Comparison of ENCODE assay signal across 26 mouse cellular contexts in genomic region chr14:123587412-123587811, GRCm38 (mm10). TPM values are rescaled to one million over a fixed set of nuclear protein-coding genes. Genes with fewer than 3 reads are reported as not detected.
DNase-seq lines count a peak whose midpoint lies in the region; ATAC-seq and TF ChIP-seq lines count a peak whose summit lies in the region.
"Had no signal": no experiment of that assay in that cellular context is flagged by ENCODE, and none has a peak within 500 bp of the region (broad histone marks: within the 10 kb centered on the region; RNA-seq: fewer than 3 reads in every experiment).

No protein-coding gene starts in this region.

- H3K4me1 ChIP-seq in ES-Bruce4 (ENCODE audit: control insufficient read depth, insufficient read depth, low read length) (no peaks in the 10 kb centered on the region), ES-E14 (ENCODE audit: control insufficient read depth in 2 of 2, insufficient read depth in 2 of 2, low read length in 2 of 2, poor library complexity in 1 of 2) (peaks cover 0 to 5% of the 10 kb centered on the region in 2 experiments; a peak in 1 of 4 replicates)
- no peaks in the 10 kb centered on the region for H3K4me1 ChIP-seq in midbrain, embryonic 14.5 days (ENCODE audit: control insufficient read depth, insufficient read depth, low read length)
- H3K4me1 ChIP-seq: embryonic facial prominence, embryonic 13.5 days; embryonic facial prominence, embryonic 15.5 days; forebrain, embryonic 15.5 days had no signal

- peak; percentile 26 for DNase-seq in ES-E14 (ENCODE audit: low read depth, low spot score)
- DNase-seq in ZHBTc4 (ENCODE audit: low read depth, low spot score): peak; percentile 74
- DNase-seq in midbrain, embryonic 14.5 days: no peak
- DNase-seq: adrenal gland, adult 2 months; adrenal gland, postnatal 10 days; adrenal gland, postnatal 25 days; B cell, adult 2 months; cerebellum, adult 11 months; cerebellum, adult 18-20 months; cerebellum, adult 8-10 months; cerebellum, adult 9-11 months; cerebellum, postnatal 14 days; cerebellum, postnatal 36 days; embryo, embryonic 11 days; forebrain, postnatal 0 days had no signal

- no peaks in the 10 kb centered on the region for H3K27me3 ChIP-seq in ES-Bruce4 (ENCODE audit: control insufficient read depth, insufficient read depth, low read length, poor library complexity, severe bottlenecking)
- H3K27me3 ChIP-seq in midbrain, embryonic 14.5 days (ENCODE audit: control insufficient read depth, insufficient read depth, low read length): no peaks in the 10 kb centered on the region
- H3K27me3 ChIP-seq: CH12.LX; embryonic facial prominence, embryonic 13.5 days; embryonic facial prominence, embryonic 15.5 days; forebrain, embryonic 13.5 days; forebrain, embryonic 15.5 days had no signal

- ATAC-seq in midbrain, embryonic 14.5 days (ENCODE audit: low FRiP score, low TSS enrichment): no peak
- no peak for ATAC-seq in erythroid progenitor cell, adult 5-6 weeks (replicated peaks; ENCODE audit: low FRiP score, poor library complexity, severe bottlenecking)
- ATAC-seq: CD4-positive, CD25-positive, alpha-beta regulatory T cell, adult 4 months; forebrain, embryonic 13.5 days; forebrain, embryonic 15.5 days; forebrain, postnatal 0 days had no signal

- in situ Hi-C loops in ES-E14 (cut with MboI; ENCODE audit: low sequenced_read_pairs in 2 of 2, unreplicated experiment in 2 of 2): no loop called here

- H3K36me3 ChIP-seq in ES-Bruce4 (ENCODE audit: control insufficient read depth, insufficient read depth, low read length, poor library complexity, severe bottlenecking): no peaks in the 10 kb centered on the region
- no peaks in the 10 kb centered on the region for H3K36me3 ChIP-seq in ES-E14 (ENCODE audit: control insufficient read depth, insufficient read depth, low read length, poor library complexity, severe bottlenecking)
- H3K36me3 ChIP-seq in midbrain, embryonic 14.5 days (ENCODE audit: control insufficient read depth, insufficient read depth, low read length): no peaks in the 10 kb centered on the region
- H3K36me3 ChIP-seq: embryonic facial prominence, embryonic 13.5 days; embryonic facial prominence, embryonic 15.5 days; forebrain, embryonic 15.5 days had no signal

- H3K9me3 ChIP-seq in ES-Bruce4 (replicated peaks; ENCODE audit: control insufficient read depth, insufficient read depth, low read length, poor library complexity, severe bottlenecking) (peaks cover 14% of the 10 kb centered on the region), ES-E14 (ENCODE audit: control insufficient read depth, insufficient read depth, low read depth, low read length) (no peaks in the 10 kb centered on the region; the same call in 1 of the 2 replicates)
- no peaks in the 10 kb centered on the region for H3K9me3 ChIP-seq in midbrain, embryonic 14.5 days (ENCODE audit: control insufficient read depth, low read length)
- H3K9me3 ChIP-seq: embryonic facial prominence, embryonic 13.5 days; embryonic facial prominence, embryonic 15.5 days; forebrain, embryonic 13.5 days; forebrain, embryonic 15.5 days had no signal

- H3K4me2 ChIP-seq in midbrain, embryonic 14.5 days (ENCODE audit: low read length): no peak overlapping the region
- H3K4me2 ChIP-seq: embryonic facial prominence, embryonic 13.5 days; embryonic facial prominence, embryonic 15.5 days; forebrain, embryonic 13.5 days; forebrain, embryonic 15.5 days had no signal

- no peak for TF ChIP-seq POLR2A in ES-Bruce4 (IDR thresholded peaks at IDR 0.05; ENCODE audit: insufficient read depth, low read length)

- TF ChIP-seq CTCF in ES-Bruce4 (IDR thresholded peaks at IDR 0.05; ENCODE audit: low read depth, low read length): no peak

- H3K4me3 ChIP-seq in ES-Bruce4 (ENCODE audit: low read depth, low read length): no peak overlapping the region
- no peak overlapping the region for H3K4me3 ChIP-seq in ES-E14 (ENCODE audit: insufficient read depth in 1 of 2, low read depth in 1 of 2, low read length in 2 of 2, poor library complexity in 1 of 2, severe bottlenecking in 1 of 2)
- no peak overlapping the region for H3K4me3 ChIP-seq in midbrain, embryonic 14.5 days (replicated peaks; ENCODE audit: low read depth, low read length)
- H3K4me3 ChIP-seq: embryonic facial prominence, embryonic 13.5 days; embryonic facial prominence, embryonic 15.5 days; erythroblast, embryonic 14.5 days; forebrain, embryonic 13.5 days; forebrain, embryonic 15.5 days had no signal

- TF ChIP-seq EP300 in ES-Bruce4 (IDR thresholded peaks at IDR 0.05; ENCODE audit: insufficient read depth, low read depth, low read length): no peak

- H3K9ac ChIP-seq in ES-Bruce4 (ENCODE audit: low read depth, poor library complexity, severe bottlenecking) (no peak overlapping the region), ES-E14 (ENCODE audit: insufficient read depth, low read depth, low read length, poor library complexity, severe bottlenecking) (no peak overlapping the region)
- H3K9ac ChIP-seq in midbrain, embryonic 14.5 days (replicated peaks; ENCODE audit: low read length): no peak overlapping the region
- H3K9ac ChIP-seq: embryonic facial prominence, embryonic 13.5 days; embryonic facial prominence, embryonic 15.5 days; forebrain, embryonic 13.5 days; forebrain, embryonic 15.5 days; forebrain, postnatal 0 days had no signal

- peak overlapping the region; percentile 44; the same call in 1 of the 2 replicates for H3K27ac ChIP-seq in ES-Bruce4 (ENCODE audit: insufficient read depth, low read length)
- no peak overlapping the region for H3K27ac ChIP-seq in ES-E14 (ENCODE audit: insufficient read depth, low read depth, low read length, poor library complexity, severe bottlenecking)
- H3K27ac ChIP-seq in midbrain, embryonic 14.5 days (replicated peaks; ENCODE audit: low read depth, low read length): no peak overlapping the region
- H3K27ac ChIP-seq: embryonic facial prominence, embryonic 13.5 days; embryonic facial prominence, embryonic 15.5 days; forebrain, embryonic 13.5 days; forebrain, embryonic 15.5 days had no signal

TF ChIP-seq in ES-E14, 5 proteins besides CTCF, POLR2A, EP300 and RAD21:
- TF ChIP-seq CHD2 (IDR thresholded peaks at IDR 0.05; ENCODE audit: low read depth, low read length) (peak; percentile 54; the same call in 1 of the 2 replicates), MAFK (IDR thresholded peaks at IDR 0.05; ENCODE audit: insufficient read depth, low read depth, low read length) (no peak), HCFC1 (IDR thresholded peaks at IDR 0.05; ENCODE audit: borderline replicate concordance, insufficient read depth, low read length) (no peak), ZC3H11A (IDR thresholded peaks at IDR 0.05; ENCODE audit: borderline replicate concordance, low read depth, low read length) (no peak), ZNF384 (IDR thresholded peaks at IDR 0.05; ENCODE audit: low read depth, low read length) (no peak)

RNA-seq across cellular contexts. Expression of gene Nalcn, which starts 39.5 kb away (rescaled TPM):
- 0.75 and 0.91 TPM in 2 replicates for polyA plus RNA-seq in ES-Bruce4 (2011; ENCODE audit: insufficient read depth, insufficient read length, low read depth, missing spikeins)
- 0.54 and 1.5 TPM in 2 replicates for total RNA-seq in ES-E14 (2012; rRNA removed)
- polyA plus RNA-seq in midbrain, embryonic 14.5 days (2014; fragmentation: Nextera tagmentation; extraction: Ambion mirVana): 12.5 and 14.9 TPM in 2 replicates
- total RNA-seq in erythroid progenitor cell, adult 5-6 weeks (2015; ENCODE audit: low replicate concordance): not detected in 2 replicates
- total RNA-seq in erythroid progenitor cell, adult 5-6 weeks (2017; ENCODE audit: low replicate concordance): 0.15 TPM in 1 of 2 replicates, not detected in the other
- total RNA-seq: CH12.LX; common myeloid progenitor, adult 5-6 weeks; MEL had no signal
- polyA plus RNA-seq: CD4-positive, CD25-positive, alpha-beta regulatory T cell, adult 4 months; erythroblast, embryonic 14.5 days had no signal
